In genomic region chr4:126256967-126257881, GRCm38 (mm10) we compare ENCODE assay signal across 8 mouse cellular contexts. TPM values are rescaled to one million over a fixed set of nuclear protein-coding genes. Genes with fewer than 3 reads are reported as not detected.
DNase-seq lines count a peak whose midpoint lies in the region; ATAC-seq and TF ChIP-seq lines count a peak whose summit lies in the region.
"Had no signal": no experiment of that assay in that cellular context is flagged by ENCODE, and none has a peak within 500 bp of the region (broad histone marks: within the 10 kb centered on the region; RNA-seq: fewer than 3 reads in every experiment).

No protein-coding gene starts in this region.

- no peaks in the 10 kb centered on the region for H3K36me3 ChIP-seq in intestine, embryonic 15.5 days
- H3K36me3 ChIP-seq in liver, embryonic 16.5 days (ENCODE audit: control insufficient read depth, insufficient read depth) = no peaks in the 10 kb centered on the region
- H3K36me3 ChIP-seq in neural tube, embryonic 15.5 days = no peaks in the 10 kb centered on the region

- no peaks in the 10 kb centered on the region for H3K27me3 ChIP-seq in intestine, embryonic 15.5 days (replicated peaks)
- peaks cover 42% of the 10 kb centered on the region for H3K27me3 ChIP-seq in liver, embryonic 16.5 days (ENCODE audit: control insufficient read depth, insufficient read depth, low read depth, low read length)
- no peaks in the 10 kb centered on the region for H3K27me3 ChIP-seq in neural tube, embryonic 15.5 days (replicated peaks)

- no peak for TF ChIP-seq CTCF in gastrocnemius, adult 2 months (IDR thresholded peaks at IDR 0.05)

- WGBS in intestine, embryonic 15.5 days = 10% methylated on average over 26 of the region's 26 CpGs
- 13% methylated on average over 26 of the region's 26 CpGs for WGBS in liver, embryonic 16.5 days (ENCODE audit: insufficient replicate concordance)
- WGBS in neural tube, embryonic 15.5 days = 5% methylated on average over 26 of the region's 26 CpGs

- no peak for ATAC-seq in intestine, embryonic 15.5 days
- ATAC-seq in liver, embryonic 16.5 days (ENCODE audit: low read depth) = peak; percentile 47
- ATAC-seq in neural tube, embryonic 15.5 days (ENCODE audit: low FRiP score) = no peak

- peaks cover 54% of the 10 kb centered on the region for H3K4me1 ChIP-seq in intestine, embryonic 15.5 days (replicated peaks)
- H3K4me1 ChIP-seq in liver, embryonic 16.5 days (ENCODE audit: control insufficient read depth, low read depth, low read length) = peaks cover 60% of the 10 kb centered on the region
- H3K4me1 ChIP-seq in neural tube, embryonic 15.5 days = peaks cover 82% of the 10 kb centered on the region

- peak overlapping the region; percentile 95 for H3K9ac ChIP-seq in intestine, embryonic 15.5 days
- peak overlapping the region; percentile 88 for H3K9ac ChIP-seq in liver, embryonic 16.5 days (ENCODE audit: low read depth, low read length)
- H3K9ac ChIP-seq in neural tube, embryonic 15.5 days (replicated peaks) = peak overlapping the region; percentile 94

- peak overlapping the region; percentile 96 for H3K27ac ChIP-seq in gastrocnemius, adult 2 months
- peak overlapping the region; percentile 92 for H3K27ac ChIP-seq in intestine, embryonic 15.5 days
- peak overlapping the region; percentile 78 for H3K27ac ChIP-seq in liver, embryonic 16.5 days (ENCODE audit: low read length)
- peak overlapping the region; percentile 95 for H3K27ac ChIP-seq in neural tube, embryonic 15.5 days (replicated peaks)

- H3K9me3 ChIP-seq in intestine, embryonic 15.5 days = no peaks in the 10 kb centered on the region
- H3K9me3 ChIP-seq in liver, embryonic 16.5 days (replicated peaks; ENCODE audit: control insufficient read depth, low read length) = no peaks in the 10 kb centered on the region
- H3K9me3 ChIP-seq in neural tube, embryonic 15.5 days (replicated peaks) = no peaks in the 10 kb centered on the region

- peak overlapping the region; percentile 99 for H3K4me3 ChIP-seq in gastrocnemius, adult 2 months
- H3K4me3 ChIP-seq in intestine, embryonic 15.5 days (replicated peaks) = peak overlapping the region; percentile 97
- peak overlapping the region; percentile 81 for H3K4me3 ChIP-seq in liver, embryonic 16.5 days (ENCODE audit: low read depth, low read length)
- peak overlapping the region; percentile 82 for H3K4me3 ChIP-seq in neural tube, embryonic 15.5 days (replicated peaks)

- H3K4me2 ChIP-seq in intestine, embryonic 15.5 days (replicated peaks) = peak overlapping the region; percentile 81
- H3K4me2 ChIP-seq in liver, embryonic 16.5 days (ENCODE audit: low read depth, low read length) = peak overlapping the region; percentile 99
- peak overlapping the region; percentile 95 for H3K4me2 ChIP-seq in neural tube, embryonic 15.5 days

- peak; percentile 51 for DNase-seq in MN1 (ENCODE audit: low spot score)
- peak; percentile 71 to 75 for DNase-seq in cerebellum, adult 18-20 months
- peak; percentile 78 for DNase-seq in gastrocnemius, adult 2 months
- DNase-seq in left cerebral cortex, postnatal 25 days (ENCODE audit: low spot score in 2 of 2) = no peak

- intact Hi-C loops in gastrocnemius, adult 2 months (cut with DNase I) = no loop called here
- intact Hi-C loops in left cerebral cortex, postnatal 25 days (cut with DNase I) = loop anchor here (5.0 kb wide), 1 partner anchor 155 kb away; the partner anchor contains the start of gene Stk40

RNA-seq across cellular contexts. Expression of gene Map7d1, which starts 1.1 kb away (rescaled TPM):
- total RNA-seq in gastrocnemius, adult 2 months (2021) = 100 to 1,000 TPM; 177 to 199 TPM
- polyA plus RNA-seq in intestine, embryonic 15.5 days (2015; fragmentation: Nextera tagmentation; extraction: Ambion mirVana) = 26.7 and 27.6 TPM in 2 replicates
- polyA plus RNA-seq in liver, embryonic 16.5 days (2015; fragmentation: Nextera tagmentation; extraction: Ambion mirVana) = 4.6 and 5.8 TPM in 2 replicates
- 65.4 and 79.7 TPM in 2 replicates for polyA plus RNA-seq in neural tube, embryonic 15.5 days (2015; fragmentation: Nextera tagmentation; extraction: Ambion mirVana)
- 100 to 1,000 TPM; 253 to 255 TPM for total RNA-seq in left cerebral cortex, postnatal 25 days (2021)

RNA-seq across cellular contexts. Expression of gene Trappc3, which starts 4.9 kb away (rescaled TPM):
- 10 to 100 TPM; 18.6 to 24.3 TPM for total RNA-seq in gastrocnemius, adult 2 months (2021)
- 94.2 and 99.7 TPM in 2 replicates for polyA plus RNA-seq in intestine, embryonic 15.5 days (2015; fragmentation: Nextera tagmentation; extraction: Ambion mirVana)
- 29.3 and 32.4 TPM in 2 replicates for polyA plus RNA-seq in liver, embryonic 16.5 days (2015; fragmentation: Nextera tagmentation; extraction: Ambion mirVana)
- polyA plus RNA-seq in neural tube, embryonic 15.5 days (2015; fragmentation: Nextera tagmentation; extraction: Ambion mirVana) = 175 and 188 TPM in 2 replicates
- 10 to 100 TPM; 77.4 to 79.4 TPM for total RNA-seq in left cerebral cortex, postnatal 25 days (2021)

RNA-seq across cellular contexts. Expression of gene Col8a2, which starts 29.4 kb away (rescaled TPM):
- 1 to 10 TPM in 1 of 2 experiments, under 1 TPM in 1; 0.74 to 6.0 TPM for total RNA-seq in gastrocnemius, adult 2 months (2021)
- 7.1 and 8.2 TPM in 2 replicates for polyA plus RNA-seq in intestine, embryonic 15.5 days (2015; fragmentation: Nextera tagmentation; extraction: Ambion mirVana)
- polyA plus RNA-seq in liver, embryonic 16.5 days (2015; fragmentation: Nextera tagmentation; extraction: Ambion mirVana) = 0.57 and 0.71 TPM in 2 replicates
- polyA plus RNA-seq in neural tube, embryonic 15.5 days (2015; fragmentation: Nextera tagmentation; extraction: Ambion mirVana) = 7.4 and 9.8 TPM in 2 replicates
- 1 to 10 TPM; 1.1 to 1.7 TPM for total RNA-seq in left cerebral cortex, postnatal 25 days (2021)
- total RNA-seq: hematopoietic stem cell, adult 5-6 weeks had no signal

RNA-seq across cellular contexts. Expression of gene Thrap3, which starts 54.7 kb away (rescaled TPM):
- total RNA-seq in gastrocnemius, adult 2 months (2021) = 100 to 1,000 TPM; 102 to 108 TPM
- polyA plus RNA-seq in intestine, embryonic 15.5 days (2015; fragmentation: Nextera tagmentation; extraction: Ambion mirVana) = 172 and 202 TPM in 2 replicates
- polyA plus RNA-seq in liver, embryonic 16.5 days (2015; fragmentation: Nextera tagmentation; extraction: Ambion mirVana) = 78.1 and 78.4 TPM in 2 replicates
- polyA plus RNA-seq in neural tube, embryonic 15.5 days (2015; fragmentation: Nextera tagmentation; extraction: Ambion mirVana) = 127 and 133 TPM in 2 replicates
- 100 to 1,000 TPM; 133 to 147 TPM for total RNA-seq in left cerebral cortex, postnatal 25 days (2021)

Comparison
In these comparisons a context has a peak if more than half of its experiments do, and no peak if none do; other contexts are left out.
1. DNase-seq: peak in MN1 (single experiment), cerebellum, adult 18-20 months (2 of 2) and gastrocnemius, adult 2 months (single experiment); none in left cerebral cortex, postnatal 25 days (0 of 2).
2. Peak in every context shown above with its lines, with median percentiles within 50 percentile points of each other: H3K27ac ChIP-seq, H3K4me3 ChIP-seq, H3K4me2 ChIP-seq and H3K9ac ChIP-seq.